Mouse (Mus musculus) heart, embryonic 12.5 days (tissue): Measurements from ENCODE around the gene Prpsap2. TPM values are rescaled to one million over a fixed set of nuclear protein-coding genes. Genes with fewer than 3 reads are reported as not detected.
"Not testable (repeated sequence)": the region's sequence is repeated elsewhere in the genome, so short reads cannot be mapped to it uniquely, and the experiment has no call there.

Source experiments
- ATAC-seq: fragments of 200-750 bp; cut with Nextera tagmentation; 2 replicates; pipeline ENCODE4 v1.8.0; 2017; ENCODE audit warnings: moderate TSS enrichment, moderate library complexity; ENCODE audit not compliant: insufficient number of reproducible peaks, low FRiP score
- H3K27ac ChIP-seq: fragments of 300-500 bp; sonication (generic); 2 replicates; pipeline ENCODE4 v1.5.1; 2016; ENCODE audit warnings: mild to moderate bottlenecking, moderate library complexity; ENCODE audit not compliant: poor library complexity, severe bottlenecking
- H3K27me3 ChIP-seq: fragments of 300-500 bp; sonication (generic); replicated peaks from 2 replicates; pipeline ENCODE4 v1.6.1; 2016; ENCODE audit warnings: mild to moderate bottlenecking, moderate library complexity
- H3K36me3 ChIP-seq: fragments of 300-500 bp; sonication (generic); 2 replicates; pipeline ENCODE4 v1.6.1; 2016; ENCODE audit warnings: mild to moderate bottlenecking, moderate library complexity
- H3K4me1 ChIP-seq: fragments of 300-500 bp; sonication (generic); replicated peaks from 2 replicates; pipeline ENCODE4 v1.6.1; 2016; ENCODE audit warnings: mild to moderate bottlenecking
- H3K4me2 ChIP-seq: fragments of 300-500 bp; sonication (generic); 2 replicates; pipeline ENCODE4 v1.6.1; 2016; ENCODE audit warnings: mild to moderate bottlenecking, moderate library complexity
- H3K4me3 ChIP-seq: fragments of 300-500 bp; sonication (generic); 2 replicates; pipeline ENCODE4 v1.5.1; 2016; ENCODE audit warnings: mild to moderate bottlenecking
- H3K9ac ChIP-seq: fragments of 300-500 bp; sonication (generic); 2 replicates; pipeline ENCODE4 v1.6.1; 2016; ENCODE audit warnings: mild to moderate bottlenecking, moderate library complexity
- H3K9me3 ChIP-seq: fragments of 300-500 bp; sonication (generic); replicated peaks from 2 replicates; pipeline ENCODE4 v1.6.1; 2016; ENCODE audit warnings: mild to moderate bottlenecking, moderate library complexity
- WGBS: fragments of 180-500 bp; shearing (Covaris S2); methylation state at CpG from one replicate; pipeline ENCODE4 v1.1.7; 2016; 5-methylcytosine and 5-hydroxymethylcytosine counted together
- polyA plus RNA-seq: library from polyadenylated mRNA; unstranded; fragments of >200 nt; fragmentation: Nextera tagmentation; extraction: Ambion mirVana; gene quantifications from 2 replicates; pipeline ENCODE4 v1.2.1, GENCODE M21; 2016

The Prpsap2 gene
- 16.4 and 20.0 TPM in 2 replicates for polyA plus RNA-seq

DNA sequence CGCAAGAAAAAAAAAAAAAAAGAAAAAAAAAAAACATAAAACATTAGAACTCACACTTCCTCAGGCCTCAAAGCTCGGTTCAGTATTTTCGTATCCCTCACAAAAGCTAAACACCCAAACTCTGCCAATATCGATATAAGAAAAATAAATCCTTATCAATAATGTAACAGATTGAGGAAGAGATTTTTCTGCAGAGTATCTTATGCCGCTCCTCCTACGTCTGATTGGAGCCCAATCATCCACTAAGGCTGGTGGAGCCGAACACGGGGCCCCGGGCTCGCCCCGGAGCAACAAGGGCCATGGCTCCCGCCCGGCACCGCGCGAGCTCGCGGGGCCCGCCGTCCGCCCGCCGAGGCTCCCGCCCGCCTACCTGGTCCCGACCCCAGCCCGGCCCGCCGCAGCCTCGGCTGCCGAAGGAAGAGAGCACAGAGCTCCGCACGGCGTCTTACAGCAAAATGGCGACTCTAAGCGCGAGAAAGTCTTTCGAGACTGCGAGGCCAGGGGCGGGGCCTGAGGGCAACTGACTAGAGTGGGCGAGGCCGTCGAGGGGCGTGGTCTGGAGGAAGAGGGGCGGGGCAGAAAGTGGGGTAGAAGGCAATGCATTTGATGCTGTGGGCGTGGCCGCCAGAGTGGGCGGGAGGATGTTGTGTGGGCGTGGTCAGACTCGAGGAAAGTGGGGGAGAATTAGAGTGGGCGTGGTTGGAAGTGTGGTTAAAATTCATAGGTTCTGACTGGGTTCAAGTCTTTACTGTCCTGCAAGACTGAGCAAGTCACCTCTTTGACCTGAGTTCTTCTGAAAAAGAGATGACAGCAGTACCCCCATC, at the start of gene Prpsap2:
Prpsap2 (minus strand) TSS at position 505 of the 824 bp plus-strand sequence.
- Histone ChIP-seq H3K4me2 (peak within 1 kb of the TSS; percentile 70), H3K27me3 (no peaks in the 10 kb centered on the region), H3K27ac (peak within 1 kb of the TSS; percentile 82), H3K4me3 (peak within 1 kb of the TSS; percentile 80), H3K9ac (peak within 1 kb of the TSS; percentile 83), H3K4me1 (peaks cover 4% of the 10 kb centered on the region; the same call in 1 of the 2 replicates), H3K9me3 (no peaks in the 10 kb centered on the region), H3K36me3 (peaks cover 6% of the 10 kb centered on the region)
- ATAC-seq: peak; percentile 92
- WGBS: under 1% methylated on average over 51 of the region's 51 CpGs

GRCm38 (mm10) chr11:61809793-61810192, 47.9 kb upstream of the Prpsap2 start:
- Histone ChIP-seq H3K9ac (no peak overlapping the region), H3K27ac (no peak overlapping the region), H3K4me3 (no peak overlapping the region), H3K4me1 (peaks cover 5% of the 10 kb centered on the region; the same call in 1 of the 2 replicates), H3K36me3 (peaks cover 65% of the 10 kb centered on the region), H3K9me3 (no peaks in the 10 kb centered on the region), H3K27me3 (no peaks in the 10 kb centered on the region), H3K4me2 (no peak overlapping the region)
- ATAC-seq: no peak
- WGBS: 51% methylated on average over 4 of the region's 4 CpGs

DNA sequence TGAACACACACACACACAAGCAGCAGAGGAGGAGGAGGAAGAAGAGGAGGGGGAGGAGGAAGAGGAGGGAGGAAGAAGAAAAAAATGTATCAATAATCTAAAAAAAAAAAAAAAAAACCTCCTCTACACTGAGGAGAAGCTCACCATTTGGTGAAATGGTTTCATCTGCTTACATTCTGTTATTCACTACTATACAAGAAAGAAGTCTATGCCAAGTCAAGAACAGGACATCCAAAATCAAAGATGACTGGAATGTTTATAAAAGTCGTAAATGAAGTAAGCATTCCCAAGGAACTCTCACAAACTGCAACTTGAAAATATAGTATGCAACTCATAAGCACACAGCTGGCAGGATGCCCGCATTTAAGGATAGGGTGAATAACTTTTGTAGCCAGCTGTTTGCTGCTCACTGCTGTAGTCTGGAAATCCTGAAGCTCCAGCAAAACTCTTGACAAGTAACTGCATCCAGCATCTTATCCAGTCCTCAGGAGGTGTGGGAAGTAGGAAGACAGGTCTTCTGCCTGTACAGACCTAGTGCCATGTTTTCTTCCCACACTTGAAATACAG, 46.7 kb upstream of the Prpsap2 start:
- Histone ChIP-seq H3K9ac (no peak overlapping the region), H3K4me2 (no peak overlapping the region), H3K9me3 (no peaks in the 10 kb centered on the region), H3K36me3 (peaks cover 58% of the 10 kb centered on the region), H3K27me3 (no peaks in the 10 kb centered on the region), H3K4me1 (no peaks in the 10 kb centered on the region), H3K27ac (no peak overlapping the region), H3K4me3 (no peak overlapping the region)
- ATAC-seq: no peak
- WGBS: 88% methylated on average over 2 of the region's 2 CpGs

GRCm38 (mm10) chr11:61793441-61793840, 31.6 kb upstream of the Prpsap2 start:
- no peaks in the 10 kb centered on the region for H3K9me3 ChIP-seq
- H3K4me3 ChIP-seq: no peak overlapping the region
- no peak for ATAC-seq
- no peak overlapping the region for H3K27ac ChIP-seq
- H3K4me2 ChIP-seq: no peak overlapping the region
- no peak overlapping the region for H3K9ac ChIP-seq
- no peaks in the 10 kb centered on the region for H3K27me3 ChIP-seq
- 85% methylated on average over 1 of the region's 1 CpGs for WGBS
- no peaks in the 10 kb centered on the region; the same call in 1 of the 2 replicates for H3K4me1 ChIP-seq
- peaks cover 42% of the 10 kb centered on the region for H3K36me3 ChIP-seq

- no peak overlapping the region for H3K4me2 ChIP-seq
- no peaks in the 10 kb centered on the region for H3K9me3 ChIP-seq
- no peak overlapping the region for H3K27ac ChIP-seq
- H3K27me3 ChIP-seq: no peaks in the 10 kb centered on the region
- H3K9ac ChIP-seq: no peak overlapping the region
- H3K4me1 ChIP-seq: no peaks in the 10 kb centered on the region
- ATAC-seq: no peak
- H3K36me3 ChIP-seq: peaks cover 54% of the 10 kb centered on the region
- no peak overlapping the region for H3K4me3 ChIP-seq
- WGBS: 94% methylated on average over 1 of the region's 1 CpGs
Measured at GRCm38 (mm10) chr11:61788550-61788949, 26.7 kb upstream of the Prpsap2 start.

DNA sequence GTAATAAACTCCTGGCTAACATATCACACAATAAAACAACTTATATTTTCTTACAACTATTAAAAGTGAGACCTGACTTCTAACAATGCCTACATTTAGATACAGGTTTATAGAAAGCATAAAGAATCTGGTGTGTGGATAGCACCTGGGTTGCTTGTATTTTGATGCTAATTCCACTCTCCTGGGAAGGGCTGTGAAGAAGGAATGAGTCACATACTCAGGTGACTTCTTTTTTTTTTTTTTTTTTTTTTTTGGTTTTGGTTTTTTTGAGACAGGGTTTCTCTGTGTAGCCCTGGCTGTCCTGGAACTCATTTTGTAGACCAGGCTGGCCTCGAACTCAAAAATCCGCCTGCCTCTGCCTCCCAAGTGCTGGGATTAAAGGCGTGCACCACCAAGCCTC, 20.6 kb upstream of the Prpsap2 start:
- not testable (repeated sequence) for H3K4me3 ChIP-seq, H3K4me2 ChIP-seq, H3K27ac ChIP-seq, ATAC-seq, H3K4me1 ChIP-seq, H3K9ac ChIP-seq, H3K9me3 ChIP-seq, H3K27me3 ChIP-seq
- 85% methylated on average over 3 of the region's 3 CpGs for WGBS
- H3K36me3 ChIP-seq: peaks cover 53% of the 10 kb centered on the region

DNA sequence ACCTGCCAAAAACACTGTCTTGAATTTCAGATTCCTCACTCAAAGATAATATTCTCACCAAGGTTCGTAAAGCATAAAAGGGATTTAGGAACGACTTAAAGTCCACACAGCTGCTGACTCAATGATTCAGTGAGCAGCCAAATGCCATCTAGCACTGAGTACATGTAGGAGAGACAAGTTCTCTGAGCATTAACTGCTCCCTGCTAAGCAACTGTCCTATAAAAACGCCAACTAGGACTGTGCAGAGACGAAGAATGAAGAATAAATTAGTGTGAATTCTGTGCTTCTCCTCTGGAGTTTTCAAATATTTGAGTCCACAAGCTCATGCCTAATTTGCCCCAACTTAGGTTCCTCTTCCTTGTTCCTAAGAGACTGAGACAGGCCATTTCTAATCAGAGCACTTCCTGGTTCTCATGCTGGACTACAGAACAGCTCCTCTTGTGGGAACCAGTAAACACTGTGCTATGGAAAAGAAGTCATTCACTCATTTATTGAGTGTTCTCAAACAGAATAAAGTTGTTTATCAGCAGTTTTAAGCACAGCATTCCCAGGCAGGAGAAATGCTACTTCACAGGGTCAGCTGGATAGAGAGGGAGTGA, 12.8 kb upstream of the Prpsap2 start:
- Histone ChIP-seq H3K9me3 (no peaks in the 10 kb centered on the region), H3K4me2 (no peak overlapping the region), H3K36me3 (peaks cover 41% of the 10 kb centered on the region), H3K27ac (no peak overlapping the region), H3K27me3 (no peaks in the 10 kb centered on the region), H3K9ac (no peak overlapping the region), H3K4me3 (no peak overlapping the region), H3K4me1 (no peaks in the 10 kb centered on the region)
- ATAC-seq: no peak
- 80% methylated on average over 4 of the region's 4 CpGs for WGBS

- ATAC-seq: no peak
- Histone ChIP-seq H3K27me3 (no peaks in the 10 kb centered on the region), H3K4me3 (peak overlapping the region; percentile 80; the same call in 1 of the 2 replicates), H3K4me2 (peak overlapping the region; percentile 70), H3K4me1 (peaks cover 4% of the 10 kb centered on the region; the same call in 1 of the 2 replicates), H3K27ac (no peak overlapping the region), H3K9ac (no peak overlapping the region), H3K9me3 (no peaks in the 10 kb centered on the region), H3K36me3 (peaks cover 13% of the 10 kb centered on the region)
- WGBS: 64% methylated on average over 5 of the region's 5 CpGs
Measured at GRCm38 (mm10) chr11:61760518-61760917, 1.4 kb downstream of the Prpsap2 start.

GRCm38 (mm10) chr11:61757151-61757550, 4.7 kb downstream of the Prpsap2 start:
- 83% methylated on average over 2 of the region's 2 CpGs for WGBS
- Histone ChIP-seq H3K27ac (no peak overlapping the region), H3K9me3 (no peaks in the 10 kb centered on the region), H3K27me3 (no peaks in the 10 kb centered on the region), H3K4me3 (no peak overlapping the region), H3K4me1 (peaks cover 4% of the 10 kb centered on the region; the same call in 1 of the 2 replicates), H3K36me3 (peaks cover 40% of the 10 kb centered on the region), H3K9ac (no peak overlapping the region), H3K4me2 (no peak overlapping the region)
- ATAC-seq: no peak

GRCm38 (mm10) chr11:61751612-61752011, 10.3 kb downstream of the Prpsap2 start:
- Histone ChIP-seq H3K4me1 (no peaks in the 10 kb centered on the region), H3K27ac (no peak overlapping the region), H3K9ac (no peak overlapping the region), H3K27me3 (no peaks in the 10 kb centered on the region), H3K4me2 (no peak overlapping the region), H3K36me3 (peaks cover 77% of the 10 kb centered on the region), H3K9me3 (no peaks in the 10 kb centered on the region), H3K4me3 (no peak overlapping the region)
- no peak for ATAC-seq
- 81% methylated on average over 5 of the region's 5 CpGs for WGBS

GRCm38 (mm10) chr11:61747161-61747560, 14.7 kb downstream of the Prpsap2 start:
- Histone ChIP-seq H3K27me3 (no peaks in the 10 kb centered on the region), H3K4me2 (no peak overlapping the region), H3K9me3 (no peaks in the 10 kb centered on the region), H3K27ac (no peak overlapping the region), H3K4me1 (no peaks in the 10 kb centered on the region), H3K4me3 (no peak overlapping the region), H3K9ac (no peak overlapping the region), H3K36me3 (peaks cover 77% of the 10 kb centered on the region)
- 70% methylated on average over 3 of the region's 3 CpGs for WGBS
- no peak for ATAC-seq
